Mouse (Mus musculus) adipocyte (in vitro differentiated cells): ENCODE results near the gene Kcnb1.
"Not testable (repeated sequence)": the region's sequence is repeated elsewhere in the genome, so short reads cannot be mapped to it uniquely, and the experiment has no call there.

Source experiments
- DNase-seq: peaks from one replicate; pipeline ENCODE4 v3.0.0-alpha.2; 2016; ENCODE audit warnings: low spot score

Gene Kcnb1

DNA sequence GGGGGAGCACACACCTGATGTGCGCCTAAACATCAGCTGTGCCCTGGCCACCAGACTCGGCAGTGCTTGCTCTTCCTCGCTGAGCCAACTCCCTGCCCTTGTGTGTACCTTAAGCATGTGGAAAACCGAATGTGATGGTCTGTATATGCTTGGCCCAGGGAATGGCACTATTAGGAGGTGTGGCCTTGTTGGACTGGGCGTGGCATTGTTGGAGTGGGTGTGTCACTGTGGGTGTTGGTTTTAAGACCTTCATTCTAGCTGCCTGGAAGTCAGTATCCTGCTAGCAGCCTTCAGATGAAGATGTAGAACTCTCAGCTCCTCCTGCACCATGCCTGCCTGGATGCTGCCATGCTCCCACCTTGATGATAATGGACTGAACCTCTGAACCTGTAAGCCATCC lies 14.7 kb upstream of the Kcnb1 start:
- DNase-seq, result not testable (repeated sequence)

DNA sequence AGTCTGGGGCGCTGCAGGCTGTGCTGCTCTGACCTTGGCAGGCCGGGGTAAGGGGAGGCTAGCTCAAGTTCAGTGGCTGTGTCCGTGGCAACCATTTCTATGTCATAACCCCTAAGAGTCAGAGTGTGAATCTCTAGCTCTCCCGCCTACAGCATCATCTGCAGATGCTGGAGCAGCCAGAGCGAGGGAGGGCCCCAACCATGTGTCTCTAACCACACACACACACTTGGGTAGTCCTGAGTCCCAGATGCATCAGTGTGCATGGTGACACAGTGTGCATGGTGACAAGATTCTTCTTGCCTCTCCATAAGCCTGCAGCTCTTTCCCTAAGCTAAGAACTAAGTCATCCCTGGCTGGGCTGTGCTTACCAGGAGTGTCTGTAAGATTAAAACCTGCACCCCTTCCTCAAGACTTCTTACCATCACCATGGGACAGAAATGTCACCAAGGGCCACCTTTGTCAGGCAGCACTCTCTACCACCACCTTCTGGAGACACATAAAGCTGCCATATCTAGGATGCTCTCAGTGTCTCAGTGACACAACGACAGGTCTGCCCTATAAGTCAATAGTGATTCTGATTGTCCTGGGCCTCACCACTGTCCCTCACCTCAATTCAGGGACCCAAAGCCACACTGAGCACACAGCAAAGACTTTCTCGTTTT lies 13.7 kb upstream of the Kcnb1 start:
- DNase-seq, result no peak

DNA sequence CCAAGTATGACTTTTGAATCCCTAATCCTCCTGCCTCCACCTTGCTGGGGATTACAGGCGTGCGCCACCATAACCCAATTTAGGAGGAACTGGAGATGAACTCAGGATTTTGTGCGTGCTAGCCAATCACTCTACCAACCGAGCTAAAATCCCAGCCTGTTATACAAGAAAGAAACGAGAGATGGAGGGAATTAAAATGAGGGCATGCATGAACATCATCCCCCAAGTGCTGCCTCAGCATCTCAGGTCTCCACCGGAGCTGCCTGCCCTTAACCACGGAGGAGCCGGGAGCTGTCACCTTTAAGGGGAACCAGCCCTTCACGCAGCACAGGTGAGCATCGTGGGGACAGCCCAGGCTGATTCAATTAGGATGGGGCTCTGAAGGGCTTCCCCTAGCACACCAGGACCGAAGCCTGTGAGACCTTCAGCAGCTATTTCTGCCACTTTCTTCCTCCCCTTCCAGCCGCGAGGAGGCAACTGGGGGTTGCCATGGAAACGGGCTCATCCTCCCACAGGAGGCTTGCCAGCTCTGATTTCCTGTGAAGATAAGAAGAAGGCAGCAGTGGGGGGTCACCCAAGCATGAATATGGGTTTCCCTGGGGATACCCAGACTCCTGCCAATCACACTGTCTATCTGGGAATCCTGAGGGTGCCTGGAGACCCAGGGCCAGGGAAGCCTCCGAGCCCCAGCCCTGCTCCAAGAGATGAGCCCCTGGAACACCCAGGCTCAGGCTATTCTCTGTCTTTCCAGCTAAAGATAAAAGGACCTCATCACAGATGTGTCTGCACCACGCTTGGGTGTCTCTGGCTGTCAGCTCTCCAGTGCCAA lies 11.7 kb upstream of the Kcnb1 start:
- DNase-seq, result no peak

DNA sequence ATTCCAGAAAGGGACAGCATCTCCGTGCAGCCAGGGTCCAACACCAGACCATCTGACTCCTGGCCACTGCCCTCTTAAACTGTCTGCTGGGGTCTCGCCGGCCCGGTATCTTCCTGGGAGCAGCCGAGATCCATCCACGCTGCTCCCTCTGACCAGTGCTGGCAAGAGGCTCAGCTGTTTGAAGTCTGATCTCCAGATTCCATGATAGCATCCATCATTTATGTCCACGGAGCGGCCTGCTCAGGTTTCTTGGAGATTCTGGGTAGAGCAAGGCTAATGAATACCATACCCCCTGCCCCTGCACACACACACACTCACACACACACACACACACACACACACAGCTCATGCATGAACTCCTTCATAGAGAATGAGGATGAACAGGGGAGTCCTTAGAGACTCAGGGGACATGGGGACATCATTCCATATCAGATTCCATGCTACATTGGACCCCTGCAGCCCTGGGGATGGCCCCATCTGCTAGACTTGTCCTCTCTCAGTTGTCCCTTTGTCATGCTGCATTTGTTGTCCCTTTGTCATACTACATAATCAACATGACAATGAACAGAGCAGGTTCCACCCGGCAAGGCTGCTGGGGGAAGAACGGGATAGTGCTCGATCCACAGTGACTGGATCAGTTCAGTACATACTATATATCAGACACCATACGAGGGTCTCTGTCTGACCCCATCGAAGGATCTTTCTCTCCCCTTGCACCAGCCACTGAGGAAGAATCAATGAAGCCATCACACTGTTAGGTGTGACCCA lies 8.9 kb upstream of the Kcnb1 start:
- no peak for DNase-seq

DNA sequence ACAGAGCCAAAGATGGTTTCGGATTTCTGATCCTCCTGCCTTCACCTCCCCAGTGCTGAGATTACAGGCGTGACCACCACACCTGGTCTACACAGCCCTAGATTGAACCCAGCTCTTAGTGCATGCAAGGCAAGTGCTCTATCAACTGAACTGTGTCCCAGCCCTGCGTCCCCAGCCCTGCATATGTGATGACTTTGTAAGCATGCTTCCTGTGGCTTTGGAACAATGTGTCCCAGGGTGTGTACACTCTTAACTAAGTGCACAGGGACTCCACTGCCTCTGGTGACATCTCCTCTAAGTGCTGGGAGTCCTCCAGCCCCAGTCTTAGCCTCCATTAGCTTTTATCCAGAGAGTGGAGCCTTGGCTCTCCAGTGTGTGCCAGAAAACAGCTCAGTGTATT lies 3.4 kb upstream of the Kcnb1 start:
- DNase-seq, result no peak

DNA sequence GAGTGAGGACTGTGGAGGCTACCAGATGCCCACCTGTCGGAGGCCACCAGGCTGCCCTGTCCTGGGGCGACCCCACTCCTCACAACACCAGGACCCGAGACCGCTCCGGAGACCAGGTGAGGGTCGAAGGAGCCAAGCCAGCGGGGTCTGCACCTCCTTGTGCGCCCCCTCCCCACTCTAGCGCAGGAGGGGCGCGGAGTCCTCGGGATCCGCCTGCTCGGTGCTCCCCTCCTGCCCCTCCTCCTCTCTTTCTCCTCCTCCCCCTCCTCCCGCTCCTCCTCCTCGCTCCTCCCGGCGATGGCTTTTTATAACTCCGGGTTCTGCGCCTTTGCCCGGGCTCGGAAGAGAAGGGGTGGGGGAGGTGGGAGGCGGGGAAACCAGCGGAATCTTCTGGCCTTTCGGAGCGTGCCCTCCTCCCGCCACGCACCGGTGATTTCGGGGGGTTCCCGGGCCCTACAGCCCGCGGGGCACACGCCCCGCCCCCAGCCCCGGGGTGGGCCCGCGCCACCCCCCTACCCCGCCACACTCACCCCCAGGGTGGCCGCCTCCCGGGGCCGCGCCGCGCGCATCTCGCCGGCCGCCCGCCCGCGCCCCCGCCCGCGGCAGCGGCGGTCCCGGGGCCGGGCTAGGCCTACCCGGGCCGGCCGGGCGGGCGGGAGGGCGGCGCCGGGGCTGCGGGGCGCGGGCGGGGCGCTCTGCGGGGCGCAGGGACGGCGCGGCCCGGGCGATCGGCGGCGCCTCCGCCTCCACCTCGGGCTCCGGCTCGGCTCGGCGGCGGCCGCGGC lies 472 bp downstream of the Kcnb1 start:
- no peak for DNase-seq

DNA sequence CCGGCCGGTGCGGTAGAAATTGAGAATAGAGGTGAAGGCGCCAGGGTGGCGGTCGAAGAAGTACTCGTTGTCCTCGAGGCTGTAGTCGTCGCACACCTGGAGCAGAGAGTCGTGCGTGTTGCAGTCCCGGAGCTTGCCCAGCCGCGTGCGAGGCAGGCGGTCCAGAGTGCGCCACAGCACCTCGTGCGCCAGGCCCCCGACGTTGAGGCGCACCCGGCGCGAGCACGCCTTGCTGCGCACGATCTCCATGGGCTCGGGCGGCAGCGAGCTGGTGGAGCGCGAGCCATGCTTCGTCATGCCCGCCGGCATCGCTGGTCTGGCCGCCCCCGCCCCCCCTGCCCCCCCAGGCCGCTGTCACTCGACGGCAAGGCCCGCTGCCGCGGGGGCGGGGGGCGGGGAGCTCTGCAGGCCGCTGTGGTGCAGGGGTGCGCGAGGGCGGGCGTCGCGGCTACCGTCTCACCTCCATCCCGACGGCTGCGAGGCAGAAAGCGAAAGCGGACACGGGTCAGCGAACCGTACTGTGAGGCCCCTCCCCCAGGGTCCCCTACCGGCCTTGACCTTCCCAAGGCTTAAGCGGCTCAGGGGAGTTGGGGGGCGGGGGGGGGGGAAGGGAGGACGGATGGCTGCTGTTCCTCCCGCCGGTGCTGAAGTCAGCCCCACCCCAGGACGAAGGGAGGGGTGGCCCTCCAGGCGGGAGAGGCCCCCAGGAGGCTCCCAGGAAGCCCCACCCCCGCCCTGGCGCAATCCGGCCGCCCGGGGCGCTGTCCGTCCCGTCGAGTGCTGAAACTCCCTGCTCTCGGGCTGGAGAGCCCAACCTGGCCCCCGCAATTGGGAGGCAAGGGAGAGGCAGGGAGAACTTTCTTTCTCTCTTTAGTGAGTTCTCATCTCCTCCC lies 1.4 kb downstream of the Kcnb1 start:
- no peak for DNase-seq

DNA sequence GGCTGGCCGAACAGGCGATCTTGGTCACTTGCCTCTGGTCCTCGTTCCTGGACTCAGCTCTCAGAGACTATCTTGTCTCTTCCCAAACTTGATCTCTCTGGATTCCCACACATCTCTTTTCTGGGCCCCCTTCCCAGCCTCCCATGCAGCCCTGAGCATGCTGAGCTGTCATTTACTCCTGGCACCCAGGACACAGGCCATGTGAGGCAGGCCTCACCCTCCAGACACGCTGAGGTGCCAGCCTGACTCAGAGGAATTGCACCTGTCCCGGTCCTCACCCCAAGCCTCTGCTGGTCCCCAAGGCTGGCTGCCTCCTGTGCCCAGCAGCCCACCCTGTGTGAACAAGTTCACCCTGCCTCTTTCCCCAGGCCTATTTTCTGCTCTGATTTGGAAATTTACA lies 2.8 kb downstream of the Kcnb1 start:
- DNase-seq, result no peak

DNA sequence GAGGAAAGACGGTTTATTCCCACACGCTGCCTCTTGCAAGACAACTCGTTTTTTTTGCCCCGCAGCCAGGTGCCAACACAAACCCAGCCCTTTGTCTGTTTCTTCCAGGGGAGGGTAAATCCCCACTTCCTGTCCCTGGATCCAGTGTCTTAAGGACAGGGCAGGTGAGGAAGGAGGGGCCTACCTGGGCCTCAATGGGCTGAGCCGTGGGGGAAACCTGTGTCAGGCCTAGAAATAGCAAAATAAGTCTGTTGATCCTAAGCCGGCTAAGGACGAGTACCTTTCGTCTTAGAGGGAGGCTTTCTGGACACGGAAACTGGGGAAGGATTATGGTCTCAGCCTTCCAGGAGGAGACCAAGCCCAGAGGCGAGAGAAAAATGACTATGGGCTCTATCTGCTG lies 3.4 kb downstream of the Kcnb1 start:
- no peak for DNase-seq

DNA sequence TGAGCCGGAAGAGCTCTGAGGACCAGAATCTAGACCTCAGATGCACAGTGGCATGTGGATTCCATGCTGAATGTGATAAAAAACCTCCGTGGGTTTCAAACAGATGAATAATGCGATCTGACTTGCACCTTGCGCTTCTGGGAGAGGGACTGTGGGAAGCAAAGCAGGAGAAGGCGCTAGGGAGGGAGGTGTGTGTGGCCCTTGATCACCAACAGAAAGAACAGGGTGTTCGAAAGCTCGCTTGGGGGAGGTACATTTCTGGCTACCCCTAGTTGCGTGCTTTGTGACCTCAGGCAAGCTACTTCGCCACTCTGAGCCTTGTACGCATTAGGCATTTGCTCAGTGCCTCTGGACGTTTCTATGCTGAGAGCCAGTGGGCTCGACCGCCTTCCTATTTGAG lies 4.0 kb downstream of the Kcnb1 start:
- no peak for DNase-seq

DNA sequence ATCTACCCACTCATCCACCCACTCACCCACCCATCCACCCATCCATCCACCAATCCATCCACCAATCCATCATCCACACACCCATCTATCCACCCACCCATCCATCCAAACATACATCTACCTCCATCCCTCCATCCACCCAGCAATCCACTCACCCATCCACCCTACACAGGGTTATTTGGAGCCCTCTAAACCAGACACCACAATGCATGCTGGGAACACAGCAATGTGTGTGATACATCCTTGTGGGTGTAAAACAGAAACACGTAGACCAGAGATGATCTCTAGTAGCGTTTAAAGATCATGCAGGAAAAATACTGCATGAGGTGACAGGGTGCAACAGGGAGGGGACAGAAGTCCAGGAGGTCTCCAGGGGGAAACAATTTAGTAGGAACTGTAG lies 4.5 kb downstream of the Kcnb1 start:
- DNase-seq, result no peak

DNA sequence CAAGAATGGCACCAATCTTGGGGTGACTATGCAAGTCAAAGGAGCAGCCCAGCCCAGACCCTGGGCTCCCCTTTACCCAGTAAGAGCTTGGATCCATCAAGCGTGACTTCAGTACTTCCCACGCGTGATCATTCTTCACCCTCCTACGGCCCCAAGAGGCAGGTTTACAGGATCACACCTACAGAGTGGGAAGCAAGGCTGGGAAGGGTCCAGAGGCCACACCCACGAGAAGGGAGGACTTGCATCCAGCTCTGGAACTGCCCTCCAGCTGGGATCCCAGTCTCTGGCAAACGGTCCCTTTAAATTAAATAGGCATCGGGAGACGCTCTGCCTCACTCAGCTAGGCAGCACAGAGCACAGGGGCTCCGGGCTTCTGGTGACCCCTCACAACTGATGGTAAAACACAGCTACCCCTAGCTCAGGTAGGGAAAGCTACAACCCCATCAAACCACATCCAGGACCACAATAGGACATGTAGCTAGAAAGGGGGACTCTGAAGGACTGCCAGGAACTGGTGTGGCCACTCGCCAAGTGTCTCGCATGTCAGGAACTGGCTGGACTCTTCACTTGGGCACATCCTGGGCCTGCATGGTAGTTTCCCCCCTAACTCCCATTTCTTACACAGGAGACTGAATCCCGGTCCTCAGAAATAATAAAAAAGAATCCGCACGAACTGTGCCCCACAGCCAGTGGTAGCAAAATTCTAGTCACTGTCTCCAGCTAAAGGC lies 8.1 kb downstream of the Kcnb1 start:
- DNase-seq, result no peak

DNA sequence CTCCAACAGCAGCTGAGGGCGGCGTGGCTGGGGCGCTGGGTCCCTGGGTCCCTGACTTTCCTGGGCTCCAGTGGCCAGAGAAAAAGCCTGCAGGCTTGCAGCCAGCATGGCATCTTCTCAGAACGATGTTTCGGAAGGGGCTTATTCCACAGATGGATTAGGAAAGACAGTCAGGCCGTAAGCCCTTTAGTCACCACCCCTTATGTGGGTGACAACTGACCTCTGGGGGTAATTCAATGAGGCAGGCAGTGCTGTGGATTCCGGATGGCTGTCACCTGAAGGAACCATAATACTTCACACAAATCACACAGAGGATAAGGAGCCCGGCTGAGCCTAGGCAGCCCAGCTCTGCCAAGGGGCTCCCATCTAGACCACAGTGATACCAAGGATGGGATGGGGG lies 8.9 kb downstream of the Kcnb1 start:
- DNase-seq, result no peak

DNA sequence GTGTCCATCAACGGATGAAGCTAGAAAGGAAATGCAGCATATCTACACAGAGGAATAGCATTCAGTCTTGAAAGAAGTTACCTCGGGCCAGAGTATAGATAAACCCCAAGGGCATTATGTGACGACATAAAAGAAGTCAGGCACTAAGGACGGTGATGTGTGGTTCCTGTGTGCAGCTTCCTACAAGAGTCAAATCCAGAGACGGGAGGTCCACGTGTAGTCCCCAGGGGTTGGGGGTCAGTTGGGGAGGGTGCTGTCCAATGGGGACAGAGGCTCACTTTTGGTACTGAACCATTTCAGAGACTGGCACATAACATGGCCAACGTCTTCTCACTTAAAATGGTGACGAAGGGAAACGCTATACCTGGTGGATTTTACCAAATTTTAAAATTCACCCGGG lies 10.7 kb downstream of the Kcnb1 start:
- DNase-seq, result no peak

DNA sequence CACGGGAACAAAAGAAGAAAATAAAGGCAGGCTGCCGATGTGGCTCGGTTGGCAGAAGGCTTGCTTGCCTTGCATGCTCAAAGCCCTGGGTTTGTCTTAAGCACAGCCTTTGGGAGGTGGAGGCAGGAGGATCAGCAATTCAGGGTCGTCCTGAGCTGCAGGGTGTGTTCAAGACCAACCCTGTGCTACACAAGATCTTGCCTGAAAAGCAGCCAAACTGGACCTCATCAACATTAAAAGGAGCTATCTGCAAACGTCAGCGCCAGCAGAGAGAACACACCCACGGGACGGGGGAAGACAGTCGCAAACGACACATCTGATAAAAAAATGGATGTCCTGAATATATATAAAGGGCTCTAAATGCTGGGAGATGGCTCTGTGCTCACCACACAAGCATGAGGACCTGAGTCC lies 12.7 kb downstream of the Kcnb1 start:
- no peak for DNase-seq

DNA sequence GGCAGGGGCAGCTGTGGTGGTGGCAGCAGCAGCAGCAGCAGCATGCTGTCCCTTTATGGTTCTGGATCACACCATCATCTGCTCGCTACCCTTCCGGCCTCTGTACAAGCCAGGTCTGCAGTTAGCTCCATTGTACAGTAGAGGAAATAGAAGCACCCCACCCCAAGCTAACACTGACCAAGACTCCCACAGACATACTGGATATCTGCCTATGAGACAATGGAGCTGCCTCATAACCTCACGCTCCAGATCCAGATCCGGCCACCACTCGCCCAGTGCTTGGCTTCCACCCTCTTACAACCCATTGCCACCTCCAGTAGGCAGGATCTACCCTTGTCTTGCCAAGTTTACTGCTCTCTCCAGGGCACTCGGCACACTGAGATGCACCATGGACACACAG lies 14.7 kb downstream of the Kcnb1 start:
- DNase-seq, result no peak

DNA sequence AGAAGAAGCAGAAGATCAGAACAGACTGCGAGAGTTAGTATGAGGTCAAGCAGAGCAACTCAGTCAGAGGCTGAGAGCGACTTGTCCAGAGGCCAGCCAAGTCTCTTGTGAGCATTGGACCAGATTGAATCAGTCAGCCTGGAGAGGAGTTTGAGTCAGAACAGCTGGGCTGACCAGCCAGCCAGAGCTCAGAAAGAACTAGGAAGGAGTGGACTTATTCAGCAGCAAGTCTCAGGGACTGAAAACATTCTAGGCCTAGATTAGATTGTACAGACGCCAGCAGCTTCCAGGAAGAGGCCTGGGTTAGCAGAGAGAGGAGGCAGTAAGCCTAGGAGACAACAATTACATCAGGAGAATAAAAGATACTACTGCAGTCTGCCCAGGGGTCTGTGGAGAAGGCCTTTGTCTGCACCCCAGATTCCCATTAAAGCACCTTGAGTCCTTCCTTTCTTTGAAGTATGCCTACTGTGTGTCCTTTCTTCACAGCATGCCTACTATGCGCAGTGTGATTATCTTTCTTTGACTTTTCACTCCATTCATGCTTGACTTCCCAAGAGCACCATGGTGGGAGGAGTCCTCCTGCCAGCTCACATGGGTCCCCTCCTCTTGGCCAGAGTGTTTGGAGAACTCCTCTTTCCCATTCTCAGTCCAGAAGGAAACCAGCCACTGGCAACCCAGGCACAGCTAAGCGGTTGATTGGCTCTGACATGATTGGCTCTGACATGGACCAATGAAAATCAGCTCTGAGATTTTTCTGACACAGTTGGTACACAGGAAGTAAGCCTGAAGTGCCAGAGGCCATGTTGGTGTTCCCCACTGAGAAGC lies 16.7 kb downstream of the Kcnb1 start:
- DNase-seq, result peak; percentile 70

DNA sequence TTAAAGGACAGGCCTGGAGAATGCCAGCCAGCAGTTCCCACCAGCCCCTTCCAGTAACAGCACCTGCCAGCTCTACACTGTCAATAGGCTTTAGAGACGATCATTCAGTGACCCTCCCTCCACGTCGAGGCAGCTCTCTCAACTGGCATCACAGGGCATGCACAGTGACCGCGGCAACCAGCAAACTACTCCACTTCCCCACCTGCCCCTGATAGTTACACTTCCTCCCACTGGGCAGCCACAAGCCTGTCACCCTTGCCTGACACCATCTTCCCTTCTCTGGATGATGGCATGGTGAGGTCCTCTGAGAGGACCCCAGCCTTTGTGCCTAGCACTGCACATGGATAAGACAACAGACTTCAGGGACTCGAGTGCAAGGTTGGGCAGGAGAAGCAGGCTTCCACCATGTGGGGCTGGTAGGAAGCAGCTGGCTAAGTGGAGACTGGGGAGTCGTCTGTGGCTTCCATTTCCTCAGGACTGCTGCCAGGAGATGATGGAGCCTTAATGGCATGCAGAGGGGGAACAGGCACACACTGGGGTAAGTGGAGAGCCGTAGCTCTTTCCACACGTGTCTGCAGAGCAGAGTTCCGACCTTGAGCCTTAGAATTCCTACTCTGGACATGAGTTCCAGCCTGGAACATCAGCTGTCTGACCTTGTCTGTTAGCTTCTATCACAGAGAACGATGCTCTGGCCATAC lies 22.3 kb downstream of the Kcnb1 start:
- no peak for DNase-seq

DNA sequence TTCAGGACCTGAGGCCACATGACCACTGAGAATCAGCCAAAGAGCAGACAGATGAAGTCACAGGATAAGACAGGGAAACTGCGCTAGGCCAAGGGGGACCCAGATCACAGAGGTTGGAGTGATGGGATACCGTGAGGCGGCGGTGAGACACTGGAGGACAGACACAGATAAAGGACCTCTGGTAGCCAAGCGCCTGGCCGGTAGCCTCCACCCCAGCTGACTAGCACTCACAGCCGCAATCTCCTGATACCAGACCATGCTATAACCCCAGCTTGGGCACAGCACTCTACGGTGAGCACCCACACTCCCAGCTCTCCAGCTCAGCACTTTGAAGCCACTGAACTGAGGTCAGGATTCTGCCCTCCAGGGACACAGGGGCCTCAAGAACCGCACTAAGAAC lies 26.4 kb downstream of the Kcnb1 start:
- no peak for DNase-seq
